Mouse (Mus musculus) limb, embryonic 14.5 days (tissue): ENCODE measurements around the gene Olfr521. TPM values are rescaled to one million over a fixed set of nuclear protein-coding genes. Genes with fewer than 3 reads are reported as not detected.
"Not testable (repeated sequence)": the region's sequence is repeated elsewhere in the genome, so short reads cannot be mapped to it uniquely, and the experiment has no call there.

Experiments used
- ATAC-seq: fragments of 200-750 bp; cut with Nextera tagmentation; 2 replicates; pipeline ENCODE4 v1.8.0; 2017; ENCODE audit warnings: low read depth, moderate number of reproducible peaks, moderate TSS enrichment; ENCODE audit not compliant: low FRiP score
- DNase-seq: peaks from one replicate; pipeline ENCODE4 v3.0.0-alpha.2; 2015; ENCODE audit warnings: low spot score
- H3K27ac ChIP-seq: fragments of 300-500 bp; sonication (generic); replicated peaks from 2 replicates; pipeline ENCODE4 v1.5.1; 2014; ENCODE audit warnings: low read depth, mild to moderate bottlenecking, low read length, moderate library complexity, mixed read lengths
- H3K27me3 ChIP-seq: fragments of 300-500 bp; sonication (generic); 2 replicates; pipeline ENCODE4 v1.6.1; 2014; ENCODE audit warnings: low read length, mixed read lengths; ENCODE audit not compliant: control insufficient read depth, insufficient read depth
- H3K36me3 ChIP-seq: fragments of 300-500 bp; sonication (generic); 2 replicates; pipeline ENCODE4 v1.6.1; 2014; ENCODE audit warnings: mild to moderate bottlenecking, low read length, moderate library complexity, mixed read lengths; ENCODE audit not compliant: control insufficient read depth, insufficient read depth
- H3K4me1 ChIP-seq: fragments of 300-500 bp; sonication (generic); 2 replicates; pipeline ENCODE4 v1.6.1; 2014; ENCODE audit warnings: antibody characterized with exemption, low read length, mixed read lengths; ENCODE audit not compliant: control insufficient read depth, insufficient read depth
- H3K4me2 ChIP-seq: fragments of 300-500 bp; sonication (generic); replicated peaks from 2 replicates; pipeline ENCODE4 v1.6.1; 2014; ENCODE audit warnings: low read depth, mild to moderate bottlenecking, low read length, moderate library complexity; ENCODE audit not compliant: severe bottlenecking
- H3K4me3 ChIP-seq: fragments of 300-500 bp; sonication (generic); replicated peaks from 2 replicates; pipeline ENCODE4 v1.5.1; 2014; ENCODE audit warnings: low read length
- H3K9ac ChIP-seq: fragments of 300-500 bp; sonication (generic); 2 replicates; pipeline ENCODE4 v1.6.1; 2014; ENCODE audit warnings: mild to moderate bottlenecking, low read depth, low read length, moderate library complexity; ENCODE audit not compliant: severe bottlenecking
- H3K9me3 ChIP-seq: fragments of 300-500 bp; sonication (generic); 2 replicates; pipeline ENCODE4 v1.6.1; 2016; ENCODE audit warnings: low read length; ENCODE audit not compliant: control insufficient read depth
- POLR2A ChIP-seq: fragments of 200-500 bp; IDR thresholded peaks from 2 replicates; pipeline ENCODE4 v1.8.0; 2012; ENCODE audit warnings: inconsistent platforms, mild to moderate bottlenecking, moderate library complexity, borderline replicate concordance; ENCODE audit not compliant: insufficient read depth, insufficient read length; ENCODE audit errors: extremely low read depth
- WGBS: fragments of 180-500 bp; shearing (Covaris S2); extraction: QIAGEN DNeasy Blood & Tissue Kit; methylation state at CpG from one replicate; pipeline ENCODE4 v1.1.7; 2014; 5-methylcytosine and 5-hydroxymethylcytosine counted together
- polyA plus RNA-seq, 2 experiments: library from polyadenylated mRNA; depleted of rRNA in 1 of 2; stranded (reverse) in 1 of 2; unstranded in 1 of 2; fragments of >200 nt; fragmentation: Nextera tagmentation in 1 of 2; extraction: Ambion mirVana in 1 of 2; gene quantifications; 2 replicates each; pipeline versions ENCODE4 v1.2.1 to v1.2.3; 2012 to 2014

Gene Olfr521
- polyA plus RNA-seq, 2 experiments: not detected

GRCm38 (mm10) chr7:99797911-99798647, 34.8 kb downstream of the Olfr521 start:
- H3K4me3 ChIP-seq: no peak overlapping the region
- no peaks in the 10 kb centered on the region for H3K9me3 ChIP-seq
- 0 out of 2 replicates have a peak, but pooled peaks cover 5% of the 10 kb centered on the region for H3K27me3 ChIP-seq
- DNase-seq (peak; percentile 93), ATAC-seq (no peak)
- 33% methylated on average over 6 of the region's 6 CpGs for WGBS
- TF ChIP-seq POLR2A: no peak
- H3K4me2 ChIP-seq: no peak overlapping the region
- H3K27ac ChIP-seq: no peak overlapping the region
- peaks cover 14% of the 10 kb centered on the region for H3K4me1 ChIP-seq
- H3K9ac ChIP-seq: no peak overlapping the region
- H3K36me3 ChIP-seq: no peaks in the 10 kb centered on the region

GRCm38 (mm10) chr7:99799118-99799517, 35.8 kb downstream of the Olfr521 start:
- Histone ChIP-seq H3K9ac (no peak overlapping the region), H3K36me3 (no peaks in the 10 kb centered on the region), H3K9me3 (no peaks in the 10 kb centered on the region), H3K27me3 (0 out of 2 replicates have a peak, but pooled peaks cover 5% of the 10 kb centered on the region), H3K4me2 (no peak overlapping the region), H3K27ac (no peak overlapping the region), H3K4me3 (no peak overlapping the region), H3K4me1 (peaks cover 14% of the 10 kb centered on the region)
- 76% methylated on average over 7 of the region's 7 CpGs for WGBS
- DNase-seq: no peak
- ATAC-seq: no peak
- TF ChIP-seq POLR2A: no peak

GRCm38 (mm10) chr7:99803535-99803934, 40.2 kb downstream of the Olfr521 start:
- no peak for ATAC-seq
- no peak for DNase-seq
- H3K27me3 ChIP-seq: no peaks in the 10 kb centered on the region
- WGBS: 76% methylated on average over 8 of the region's 8 CpGs
- H3K27ac ChIP-seq: no peak overlapping the region
- no peak for TF ChIP-seq POLR2A
- H3K4me2 ChIP-seq: no peak overlapping the region
- no peaks in the 10 kb centered on the region for H3K36me3 ChIP-seq
- no peak overlapping the region for H3K9ac ChIP-seq
- no peaks in the 10 kb centered on the region for H3K4me1 ChIP-seq
- no peak overlapping the region for H3K4me3 ChIP-seq
- H3K9me3 ChIP-seq: no peaks in the 10 kb centered on the region

GRCm38 (mm10) chr7:99804033-99804432, 40.7 kb downstream of the Olfr521 start:
- WGBS: 88% methylated on average over 3 of the region's 3 CpGs
- not testable (repeated sequence) for H3K9me3 ChIP-seq, H3K9ac ChIP-seq, H3K4me1 ChIP-seq, H3K36me3 ChIP-seq, H3K27ac ChIP-seq, DNase-seq, H3K4me3 ChIP-seq, H3K27me3 ChIP-seq, H3K4me2 ChIP-seq, ATAC-seq

- TF ChIP-seq POLR2A: no peak
- WGBS: 66% methylated on average over 1 of the region's 1 CpGs
- Histone ChIP-seq H3K27me3 (no peaks in the 10 kb centered on the region), H3K9ac (no peak overlapping the region), H3K4me1 (no peaks in the 10 kb centered on the region), H3K27ac (no peak overlapping the region), H3K4me2 (no peak overlapping the region), H3K4me3 (no peak overlapping the region), H3K36me3 (no peaks in the 10 kb centered on the region), H3K9me3 (no peaks in the 10 kb centered on the region)
- no peak for ATAC-seq
- no peak for DNase-seq
Observed at GRCm38 (mm10) chr7:99805340-99805739, 42.0 kb downstream of the Olfr521 start.

- H3K36me3 ChIP-seq, DNase-seq, H3K27me3 ChIP-seq, H3K9me3 ChIP-seq, H3K27ac ChIP-seq, H3K4me2 ChIP-seq, ATAC-seq, H3K4me3 ChIP-seq, H3K4me1 ChIP-seq, H3K9ac ChIP-seq: not testable (repeated sequence)
- 70% methylated on average over 6 of the region's 7 CpGs for WGBS
Observed at GRCm38 (mm10) chr7:99807043-99807442, 43.7 kb downstream of the Olfr521 start.
